Mouse (Mus musculus): ENCODE results near the gene Cacna1d. TPM values are rescaled to one million over a fixed set of nuclear protein-coding genes. Genes with fewer than 3 reads are reported as not detected.

The Cacna1d gene
- polyA plus RNA-seq, 1 experiment = 26.2 TPM

DNA sequence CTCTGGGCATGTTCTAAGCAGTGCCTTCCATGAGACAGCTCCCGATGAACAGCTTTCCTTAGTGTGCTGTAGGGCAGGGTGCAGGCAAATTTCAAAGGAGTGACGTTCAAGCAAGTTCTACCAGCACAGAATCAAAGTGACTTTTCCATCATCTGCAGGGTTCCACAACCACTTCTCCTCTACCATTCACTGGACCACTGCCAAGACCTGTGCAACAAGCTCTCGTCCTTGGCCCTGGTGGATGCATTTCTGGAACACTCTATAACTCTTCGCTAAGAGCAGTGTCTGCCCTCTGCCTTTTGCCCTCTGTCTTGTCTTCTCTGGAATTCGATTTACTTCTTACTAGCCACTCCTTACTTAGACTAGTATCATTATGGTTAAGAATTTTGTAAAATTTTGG is 266.1 kb downstream of the Cacna1d start:
- 61% methylated on average over 5 of the region's 5 CpGs for WGBS
- TF ChIP-seq POLR2A (IDR thresholded peaks at IDR 0.05; ENCODE audit: borderline replicate concordance, extremely low read depth, low read depth, low read length) (no peak), CTCF (IDR thresholded peaks at IDR 0.05; ENCODE audit: insufficient read depth, low read length) (no peak)
- no peak overlapping the region for H3K4me3 ChIP-seq (replicated peaks; ENCODE audit: extremely low read depth, low read depth, low read length)
- no peak for DNase-seq
- no peaks in the 10 kb centered on the region for H3K4me1 ChIP-seq (ENCODE audit: control insufficient read depth, insufficient read depth, low read length)

DNA sequence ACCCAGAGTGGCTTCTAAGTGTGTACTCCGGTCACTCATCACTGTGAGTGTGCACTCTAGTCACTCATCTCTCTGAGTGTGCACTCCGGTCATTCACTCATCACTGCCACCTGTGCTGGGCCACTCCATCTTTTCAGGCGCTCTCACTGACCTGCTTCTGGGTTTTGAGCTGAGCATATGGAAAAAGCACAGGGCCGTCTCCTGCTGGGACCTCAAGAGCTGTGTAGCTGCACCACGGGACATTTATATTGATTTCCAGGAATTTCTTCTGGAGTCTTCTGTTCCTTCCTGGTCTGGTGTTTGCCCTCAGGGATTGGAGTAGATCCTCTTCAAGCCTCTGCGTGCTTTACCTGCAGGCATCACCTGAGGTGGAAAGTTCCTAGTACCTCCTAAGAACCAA is 269.2 kb downstream of the Cacna1d start:
- 81% methylated on average over 6 of the region's 6 CpGs for whole genome bisulfite sequencing
- H3K4me3 ChIP-seq (replicated peaks; ENCODE audit: extremely low read depth, low read depth, low read length) = no peak overlapping the region
- H3K4me1 ChIP-seq (ENCODE audit: control insufficient read depth, insufficient read depth, low read length) = no peaks in the 10 kb centered on the region
- DNase-seq = no peak
- TF ChIP-seq POLR2A (IDR thresholded peaks at IDR 0.05; ENCODE audit: borderline replicate concordance, extremely low read depth, low read depth, low read length) (no peak), CTCF (IDR thresholded peaks at IDR 0.05; ENCODE audit: insufficient read depth, low read length) (no peak)

DNA sequence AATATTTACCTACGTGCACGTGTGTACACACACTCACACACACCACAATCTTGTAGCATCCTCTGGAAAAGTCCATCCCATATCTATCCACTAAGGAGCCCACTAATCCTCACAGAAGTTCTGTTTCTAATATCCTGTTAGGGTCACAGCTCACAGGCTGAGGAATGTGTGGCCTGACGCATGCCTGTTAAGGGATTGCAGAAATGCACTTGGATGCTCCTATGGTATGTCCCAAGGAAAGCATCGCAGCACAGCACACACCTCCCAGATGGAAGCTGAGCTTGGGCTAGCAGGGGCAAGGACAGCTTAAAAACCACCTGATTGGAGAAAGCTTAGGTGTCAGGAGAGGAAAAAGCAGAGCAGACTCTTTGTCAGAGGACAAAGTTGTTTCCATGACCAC is 271.4 kb downstream of the Cacna1d start:
- Histone ChIP-seq H3K4me3 (replicated peaks; ENCODE audit: extremely low read depth, low read depth, low read length) (no peak overlapping the region), H3K4me1 (ENCODE audit: control insufficient read depth, insufficient read depth, low read length) (no peaks in the 10 kb centered on the region)
- TF ChIP-seq POLR2A (IDR thresholded peaks at IDR 0.05; ENCODE audit: borderline replicate concordance, extremely low read depth, low read depth, low read length) = no peak
- no peak for TF ChIP-seq CTCF (IDR thresholded peaks at IDR 0.05; ENCODE audit: insufficient read depth, low read length)
- DNase-seq = no peak
- 72% methylated on average over 4 of the region's 4 CpGs for WGBS

DNA sequence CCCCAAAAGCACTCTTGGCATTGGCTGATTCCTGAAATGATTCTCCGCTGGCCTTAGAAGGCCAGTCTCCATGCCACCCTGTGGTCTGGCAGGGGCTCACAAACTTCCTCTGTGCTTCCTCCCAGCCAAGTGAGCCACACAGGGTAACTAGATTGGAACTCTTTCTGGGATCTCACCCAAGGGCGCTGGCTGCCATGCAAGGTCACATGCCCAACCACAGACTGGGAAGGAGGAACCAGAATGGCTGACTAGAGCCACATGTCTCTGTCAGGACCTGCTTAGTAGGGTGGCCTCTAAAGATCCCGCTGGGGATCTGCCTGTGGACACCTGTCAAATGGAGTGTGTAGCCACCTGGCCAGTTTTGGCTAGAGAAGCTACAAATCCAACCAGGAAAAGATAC is 273.1 kb downstream of the Cacna1d start:
- no peak for DNase-seq
- 75% methylated on average over 3 of the region's 3 CpGs for WGBS
- TF ChIP-seq CTCF (IDR thresholded peaks at IDR 0.05; ENCODE audit: insufficient read depth, low read length) (no peak), POLR2A (IDR thresholded peaks at IDR 0.05; ENCODE audit: borderline replicate concordance, extremely low read depth, low read depth, low read length) (no peak)

DNA sequence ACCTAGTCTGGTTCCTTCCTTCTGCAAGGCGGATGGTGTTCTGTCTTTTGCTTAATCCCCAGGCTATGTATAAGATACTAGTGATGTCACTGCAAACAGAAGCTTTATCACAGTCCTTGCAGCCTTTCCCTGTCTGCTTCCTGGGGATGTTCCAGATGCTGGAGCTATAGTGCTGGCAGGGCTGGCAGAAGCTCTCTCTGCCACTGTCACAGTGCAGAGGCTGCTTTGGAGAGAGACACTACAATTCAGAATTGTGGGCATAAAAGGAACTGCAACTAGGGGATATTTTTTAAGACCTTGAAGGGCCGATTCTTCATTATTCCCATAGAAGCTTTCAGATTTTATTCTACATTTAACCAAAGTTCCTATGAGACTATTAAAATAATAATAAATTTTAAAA is 274.1 kb downstream of the Cacna1d start:
- no peaks in the 10 kb centered on the region for H3K4me1 ChIP-seq (ENCODE audit: control insufficient read depth, insufficient read depth, low read length)
- H3K4me3 ChIP-seq (replicated peaks; ENCODE audit: extremely low read depth, low read depth, low read length) = no peak overlapping the region
- no peak for TF ChIP-seq POLR2A (IDR thresholded peaks at IDR 0.05; ENCODE audit: borderline replicate concordance, extremely low read depth, low read depth, low read length)
- no peak for TF ChIP-seq CTCF (IDR thresholded peaks at IDR 0.05; ENCODE audit: insufficient read depth, low read length)
- 77% methylated on average over 2 of the region's 2 CpGs for WGBS
- DNase-seq = no peak

More for the DNA sequence above, 273.1 kb downstream of the Cacna1d start:
- H3K4me3 ChIP-seq (replicated peaks; ENCODE audit: extremely low read depth, low read depth, low read length) = no peak overlapping the region
- H3K4me1 ChIP-seq (ENCODE audit: control insufficient read depth, insufficient read depth, low read length) = no peaks in the 10 kb centered on the region

DNA sequence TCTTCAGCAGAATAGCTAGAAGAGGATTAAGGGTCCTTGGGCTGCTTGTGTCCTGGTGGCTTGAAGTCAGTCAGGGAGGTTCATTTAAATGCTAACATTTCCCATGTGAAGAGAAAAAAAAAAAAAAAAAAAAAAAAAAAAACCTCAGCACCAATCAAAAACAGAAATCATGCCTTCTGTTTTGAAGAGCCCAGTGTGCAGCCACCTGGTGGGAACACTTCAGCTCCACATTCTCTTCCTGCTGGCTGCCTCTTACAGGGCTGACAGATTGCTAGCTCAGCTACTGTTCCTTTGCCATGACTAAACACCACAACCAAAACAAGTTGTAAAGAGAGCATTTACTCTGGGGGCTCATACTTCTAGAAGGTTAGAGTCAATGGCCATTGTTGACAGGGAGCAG is 283.1 kb downstream of the Cacna1d start:
- H3K4me1 ChIP-seq (ENCODE audit: control insufficient read depth, insufficient read depth, low read length) = no peaks in the 10 kb centered on the region
- no peak overlapping the region for H3K4me3 ChIP-seq (replicated peaks; ENCODE audit: extremely low read depth, low read depth, low read length)
- no peak for DNase-seq
- TF ChIP-seq POLR2A (IDR thresholded peaks at IDR 0.05; ENCODE audit: borderline replicate concordance, extremely low read depth, low read depth, low read length) (no peak), CTCF (IDR thresholded peaks at IDR 0.05; ENCODE audit: insufficient read depth, low read length) (no peak)

DNA sequence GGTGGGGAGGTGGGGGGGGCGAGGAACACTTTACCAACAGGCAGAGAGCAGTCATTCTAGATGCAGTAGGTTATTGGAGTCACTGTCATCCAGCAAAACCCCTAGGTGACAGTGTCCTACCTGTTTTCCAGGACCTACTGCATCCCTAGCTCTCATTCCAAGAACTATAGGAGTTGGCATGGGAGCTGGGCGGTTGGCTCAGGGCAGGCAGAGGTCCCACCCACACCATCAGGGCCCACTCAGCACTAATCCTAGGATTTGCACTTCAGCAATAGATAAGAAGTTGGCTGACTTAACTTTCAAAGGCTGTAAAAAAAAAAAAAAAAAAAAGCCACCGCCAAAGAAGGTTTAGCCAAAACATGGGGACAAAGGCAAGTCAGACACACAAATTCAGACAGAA is 285.4 kb downstream of the Cacna1d start:
- WGBS = 47% methylated on average over 3 of the region's 3 CpGs
- Histone ChIP-seq H3K4me1 (ENCODE audit: control insufficient read depth, insufficient read depth, low read length) (no peaks in the 10 kb centered on the region), H3K4me3 (replicated peaks; ENCODE audit: extremely low read depth, low read depth, low read length) (no peak overlapping the region)
- TF ChIP-seq CTCF (IDR thresholded peaks at IDR 0.05; ENCODE audit: insufficient read depth, low read length) (no peak), POLR2A (IDR thresholded peaks at IDR 0.05; ENCODE audit: borderline replicate concordance, extremely low read depth, low read depth, low read length) (no peak)
- no peak for DNase-seq

DNA sequence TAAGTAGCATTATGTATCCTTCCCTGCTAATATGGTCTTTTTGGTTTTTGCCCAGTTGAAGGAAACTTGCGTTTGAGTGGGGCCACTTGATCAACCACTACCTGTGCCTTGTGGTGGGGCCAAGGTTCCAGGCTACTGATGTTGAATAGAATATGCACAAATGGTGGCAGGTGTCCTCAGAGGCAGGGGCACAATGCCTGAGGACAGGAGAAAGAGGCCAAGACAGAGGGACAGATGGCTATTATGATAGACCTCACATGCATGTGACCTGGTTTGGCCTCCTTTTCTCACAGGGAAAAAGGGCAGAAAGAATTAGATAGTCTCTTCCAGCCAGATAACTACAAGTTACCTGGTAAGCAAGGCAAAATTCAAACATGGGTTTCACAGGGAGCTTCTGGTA is 286.7 kb downstream of the Cacna1d start:
- Histone ChIP-seq H3K4me3 (replicated peaks; ENCODE audit: extremely low read depth, low read depth, low read length) (no peak overlapping the region), H3K4me1 (ENCODE audit: control insufficient read depth, insufficient read depth, low read length) (no peaks in the 10 kb centered on the region)
- TF ChIP-seq POLR2A (IDR thresholded peaks at IDR 0.05; ENCODE audit: borderline replicate concordance, extremely low read depth, low read depth, low read length) (no peak), CTCF (IDR thresholded peaks at IDR 0.05; ENCODE audit: insufficient read depth, low read length) (no peak)
- no peak for DNase-seq
- 94% methylated on average over 1 of the region's 1 CpGs for WGBS

DNA sequence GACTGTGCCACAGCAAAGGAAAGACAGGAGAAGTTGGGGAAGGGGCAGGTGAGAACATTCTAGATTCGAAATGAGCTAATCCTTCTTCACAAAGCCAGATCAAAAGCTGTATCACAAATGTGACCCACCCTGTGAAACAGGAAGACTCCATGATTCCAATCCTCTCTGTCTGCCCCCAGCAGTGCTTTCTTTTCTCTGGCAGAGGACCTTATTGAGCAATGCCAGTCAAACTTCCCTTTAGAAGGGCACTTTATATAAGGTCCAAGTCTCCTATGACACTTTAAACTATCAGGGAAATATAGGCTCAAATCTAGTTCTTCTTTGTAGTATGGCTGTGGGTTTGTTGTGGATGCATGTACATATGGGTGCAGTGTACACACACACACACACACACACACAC is 290.9 kb downstream of the Cacna1d start:
- no peaks in the 10 kb centered on the region for H3K4me1 ChIP-seq (ENCODE audit: control insufficient read depth, insufficient read depth, low read length)
- no peak for DNase-seq
- 83% methylated on average over 1 of the region's 1 CpGs for WGBS
- no peak overlapping the region for H3K4me3 ChIP-seq (replicated peaks; ENCODE audit: extremely low read depth, low read depth, low read length)
- TF ChIP-seq POLR2A (IDR thresholded peaks at IDR 0.05; ENCODE audit: borderline replicate concordance, extremely low read depth, low read depth, low read length) = no peak

DNA sequence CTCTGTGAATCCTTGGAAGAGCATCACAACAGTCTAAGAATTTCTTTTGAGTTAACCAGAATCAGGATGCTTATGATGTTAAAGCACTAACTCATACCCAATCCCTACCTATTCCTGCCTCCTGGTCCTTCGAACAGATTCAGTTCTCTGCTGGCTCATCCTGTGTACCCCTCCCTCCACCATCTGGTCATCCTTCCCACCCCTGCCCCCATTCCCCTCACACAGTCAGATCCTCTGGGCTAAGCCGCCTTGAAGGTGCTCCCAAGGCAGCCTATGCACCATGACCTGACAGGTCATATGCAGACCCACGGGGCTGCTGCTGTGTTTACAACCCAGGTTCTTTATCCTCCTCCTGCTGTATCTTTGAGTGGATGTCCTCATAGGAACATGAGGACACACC is 292.4 kb downstream of the Cacna1d start:
- H3K4me3 ChIP-seq (replicated peaks; ENCODE audit: extremely low read depth, low read depth, low read length) = no peak overlapping the region
- no peak for DNase-seq
- TF ChIP-seq CTCF (IDR thresholded peaks at IDR 0.05; ENCODE audit: insufficient read depth, low read length) = no peak
- TF ChIP-seq POLR2A (IDR thresholded peaks at IDR 0.05; ENCODE audit: borderline replicate concordance, extremely low read depth, low read depth, low read length) = no peak
- H3K4me1 ChIP-seq (ENCODE audit: control insufficient read depth, insufficient read depth, low read length) = no peaks in the 10 kb centered on the region
- WGBS = 80% methylated on average over 3 of the region's 3 CpGs

DNA sequence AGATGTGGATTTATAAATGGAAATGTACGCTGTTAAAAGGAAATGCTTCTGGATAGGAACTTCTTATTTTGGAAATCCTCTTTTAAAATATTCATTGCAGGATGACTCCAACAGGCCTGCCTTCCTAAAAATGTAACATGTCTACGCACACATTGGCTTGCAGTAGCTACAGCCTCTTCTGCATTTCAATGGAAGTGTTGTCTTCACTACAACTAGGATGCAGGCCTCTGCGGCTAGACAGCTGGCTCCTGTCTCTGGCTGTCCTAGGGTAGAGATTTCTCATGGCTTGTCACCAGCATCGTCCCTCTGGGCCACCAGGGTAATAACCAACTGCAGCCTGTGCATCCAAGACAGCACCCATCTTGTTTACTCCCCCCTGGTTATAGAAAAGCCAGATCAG is 293.1 kb downstream of the Cacna1d start:
- Histone ChIP-seq H3K4me1 (ENCODE audit: control insufficient read depth, insufficient read depth, low read length) (no peaks in the 10 kb centered on the region), H3K4me3 (replicated peaks; ENCODE audit: extremely low read depth, low read depth, low read length) (no peak overlapping the region)
- DNase-seq = no peak
- WGBS = 66% methylated on average over 4 of the region's 4 CpGs
- TF ChIP-seq POLR2A (IDR thresholded peaks at IDR 0.05; ENCODE audit: borderline replicate concordance, extremely low read depth, low read depth, low read length) = no peak
- TF ChIP-seq CTCF (IDR thresholded peaks at IDR 0.05; ENCODE audit: insufficient read depth, low read length) = no peak
